Mouse (Mus musculus): ENCODE measurements around the gene Adgrv1.

- no peak for TF ChIP-seq POLR2A (IDR thresholded peaks at IDR 0.05; ENCODE audit: low read depth, low read length)
- TF ChIP-seq TBP (conservative IDR thresholded peaks at IDR 0.05; ENCODE audit: low read depth, low read length) = no peak
- TF ChIP-seq CTCF (conservative IDR thresholded peaks at IDR 0.05 in 1 of 2, IDR thresholded peaks at IDR 0.05 in 1 of 2; ENCODE audit: low read depth in 2 of 2, low read length in 2 of 2) = no peak
Observed at GRCm38 (mm10) chr13:81130742-81131524, 502.0 kb downstream of the Adgrv1 start.

All from CH12.LX (cell line).